Mouse (Mus musculus): ENCODE measurements around the gene Hivep3. TPM values are rescaled to one million over a fixed set of nuclear protein-coding genes. Genes with fewer than 3 reads are reported as not detected.

Hivep3 gene
- polyA plus RNA-seq, 1 experiment from 2014 or later, result 8.2 TPM

- 75% methylated on average over 8 of the region's 8 CpGs for WGBS
- Histone ChIP-seq H3K36me3 (ENCODE audit: control insufficient read depth, insufficient read depth, low read length) (no peaks in the 10 kb centered on the region), H3K27me3 (replicated peaks; ENCODE audit: control insufficient read depth, insufficient read depth, low read length) (no peaks in the 10 kb centered on the region), H3K4me3 (ENCODE audit: low read depth, low read length) (no peak overlapping the region), H3K4me2 (ENCODE audit: low read depth, low read length) (no peak overlapping the region), H3K27ac (replicated peaks; ENCODE audit: low read depth, low read length) (no peak overlapping the region), H3K9me3 (ENCODE audit: control insufficient read depth, low read length) (no peaks in the 10 kb centered on the region), H3K9ac (ENCODE audit: low read depth, low read length) (no peak overlapping the region), H3K4me1 (ENCODE audit: control insufficient read depth, insufficient read depth, low read length) (no peaks in the 10 kb centered on the region)
- no peak for ATAC-seq (ENCODE audit: low read depth)
- DNase-seq (ENCODE audit: low spot score), result no peak
Measured at GRCm38 (mm10) chr4:119876535-119877160, 143.1 kb downstream of the Hivep3 start.

- WGBS, result 78% methylated on average over 5 of the region's 5 CpGs
- Histone ChIP-seq H3K36me3 (ENCODE audit: control insufficient read depth, insufficient read depth, low read length) (no peaks in the 10 kb centered on the region), H3K9ac (ENCODE audit: low read depth, low read length) (no peak overlapping the region), H3K4me2 (ENCODE audit: low read depth, low read length) (no peak overlapping the region), H3K4me1 (ENCODE audit: control insufficient read depth, insufficient read depth, low read length) (no peaks in the 10 kb centered on the region), H3K27me3 (replicated peaks; ENCODE audit: control insufficient read depth, insufficient read depth, low read length) (no peaks in the 10 kb centered on the region), H3K4me3 (ENCODE audit: low read depth, low read length) (no peak overlapping the region), H3K9me3 (ENCODE audit: control insufficient read depth, low read length) (no peaks in the 10 kb centered on the region), H3K27ac (replicated peaks; ENCODE audit: low read depth, low read length) (no peak overlapping the region)
- DNase-seq (ENCODE audit: low spot score), result no peak
- ATAC-seq (ENCODE audit: low read depth), result no peak
Measured at GRCm38 (mm10) chr4:119878218-119878617, 144.6 kb downstream of the Hivep3 start.

- Histone ChIP-seq H3K9ac (ENCODE audit: low read depth, low read length) (no peak overlapping the region), H3K9me3 (ENCODE audit: control insufficient read depth, low read length) (no peaks in the 10 kb centered on the region), H3K4me3 (ENCODE audit: low read depth, low read length) (no peak overlapping the region), H3K4me2 (ENCODE audit: low read depth, low read length) (no peak overlapping the region), H3K27me3 (replicated peaks; ENCODE audit: control insufficient read depth, insufficient read depth, low read length) (no peaks in the 10 kb centered on the region), H3K36me3 (ENCODE audit: control insufficient read depth, insufficient read depth, low read length) (no peaks in the 10 kb centered on the region), H3K27ac (replicated peaks; ENCODE audit: low read depth, low read length) (no peak overlapping the region), H3K4me1 (ENCODE audit: control insufficient read depth, insufficient read depth, low read length) (no peaks in the 10 kb centered on the region)
- no peak for ATAC-seq (ENCODE audit: low read depth)
- WGBS, result 44% methylated on average over 5 of the region's 5 CpGs
- DNase-seq (ENCODE audit: low spot score), result no peak
Measured at GRCm38 (mm10) chr4:119879671-119880070, 146.1 kb downstream of the Hivep3 start.

GRCm38 (mm10) chr4:119880270-119880669 lies 146.7 kb downstream of the Hivep3 start:
- no peak overlapping the region for H3K9ac ChIP-seq (ENCODE audit: low read depth, low read length)
- H3K4me1 ChIP-seq (ENCODE audit: control insufficient read depth, insufficient read depth, low read length), result no peaks in the 10 kb centered on the region
- H3K9me3 ChIP-seq (ENCODE audit: control insufficient read depth, low read length), result no peaks in the 10 kb centered on the region
- WGBS, result 88% methylated on average over 7 of the region's 7 CpGs
- H3K36me3 ChIP-seq (ENCODE audit: control insufficient read depth, insufficient read depth, low read length), result no peaks in the 10 kb centered on the region
- DNase-seq (ENCODE audit: low spot score), result no peak
- no peak overlapping the region for H3K4me3 ChIP-seq (ENCODE audit: low read depth, low read length)
- no peak overlapping the region for H3K27ac ChIP-seq (replicated peaks; ENCODE audit: low read depth, low read length)
- no peaks in the 10 kb centered on the region for H3K27me3 ChIP-seq (replicated peaks; ENCODE audit: control insufficient read depth, insufficient read depth, low read length)
- H3K4me2 ChIP-seq (ENCODE audit: low read depth, low read length), result no peak overlapping the region
- no peak for ATAC-seq (ENCODE audit: low read depth)

GRCm38 (mm10) chr4:119881292-119881691 lies 147.7 kb downstream of the Hivep3 start:
- WGBS, result 74% methylated on average over 4 of the region's 4 CpGs
- Histone ChIP-seq H3K4me2 (ENCODE audit: low read depth, low read length) (no peak overlapping the region), H3K9me3 (ENCODE audit: control insufficient read depth, low read length) (no peaks in the 10 kb centered on the region), H3K27me3 (replicated peaks; ENCODE audit: control insufficient read depth, insufficient read depth, low read length) (no peaks in the 10 kb centered on the region), H3K9ac (ENCODE audit: low read depth, low read length) (no peak overlapping the region), H3K4me1 (ENCODE audit: control insufficient read depth, insufficient read depth, low read length) (no peaks in the 10 kb centered on the region), H3K36me3 (ENCODE audit: control insufficient read depth, insufficient read depth, low read length) (no peaks in the 10 kb centered on the region), H3K27ac (replicated peaks; ENCODE audit: low read depth, low read length) (no peak overlapping the region), H3K4me3 (ENCODE audit: low read depth, low read length) (no peak overlapping the region)
- no peak for ATAC-seq (ENCODE audit: low read depth)
- no peak for DNase-seq (ENCODE audit: low spot score)

- DNase-seq (ENCODE audit: low spot score) (no peak), ATAC-seq (ENCODE audit: low read depth) (no peak)
- no peak overlapping the region for H3K4me2 ChIP-seq (ENCODE audit: low read depth, low read length)
- H3K4me1 ChIP-seq (ENCODE audit: control insufficient read depth, insufficient read depth, low read length), result no peaks in the 10 kb centered on the region
- no peaks in the 10 kb centered on the region for H3K27me3 ChIP-seq (replicated peaks; ENCODE audit: control insufficient read depth, insufficient read depth, low read length)
- H3K9me3 ChIP-seq (ENCODE audit: control insufficient read depth, low read length), result no peaks in the 10 kb centered on the region
- no peak overlapping the region for H3K4me3 ChIP-seq (ENCODE audit: low read depth, low read length)
- 41% methylated on average over 4 of the region's 4 CpGs for WGBS
- H3K27ac ChIP-seq (replicated peaks; ENCODE audit: low read depth, low read length), result no peak overlapping the region
- no peak overlapping the region for H3K9ac ChIP-seq (ENCODE audit: low read depth, low read length)
- no peaks in the 10 kb centered on the region for H3K36me3 ChIP-seq (ENCODE audit: control insufficient read depth, insufficient read depth, low read length)
Measured at GRCm38 (mm10) chr4:119882401-119882800, 148.8 kb downstream of the Hivep3 start.

- Histone ChIP-seq H3K9me3 (ENCODE audit: control insufficient read depth, low read length) (no peaks in the 10 kb centered on the region), H3K36me3 (ENCODE audit: control insufficient read depth, insufficient read depth, low read length) (no peaks in the 10 kb centered on the region), H3K27ac (replicated peaks; ENCODE audit: low read depth, low read length) (no peak overlapping the region), H3K4me3 (ENCODE audit: low read depth, low read length) (no peak overlapping the region), H3K4me2 (ENCODE audit: low read depth, low read length) (no peak overlapping the region), H3K9ac (ENCODE audit: low read depth, low read length) (no peak overlapping the region), H3K27me3 (replicated peaks; ENCODE audit: control insufficient read depth, insufficient read depth, low read length) (no peaks in the 10 kb centered on the region), H3K4me1 (ENCODE audit: control insufficient read depth, insufficient read depth, low read length) (no peaks in the 10 kb centered on the region)
- DNase-seq (ENCODE audit: low spot score) (no peak), ATAC-seq (ENCODE audit: low read depth) (no peak)
- 24% methylated on average over 5 of the region's 5 CpGs for WGBS
Measured at GRCm38 (mm10) chr4:119882814-119883213, 149.2 kb downstream of the Hivep3 start.

GRCm38 (mm10) chr4:119886621-119887020 lies 153.0 kb downstream of the Hivep3 start:
- DNase-seq (ENCODE audit: low spot score) (no peak), ATAC-seq (ENCODE audit: low read depth) (no peak)
- H3K4me1 ChIP-seq (ENCODE audit: control insufficient read depth, insufficient read depth, low read length), result no peaks in the 10 kb centered on the region
- H3K9ac ChIP-seq (ENCODE audit: low read depth, low read length), result no peak overlapping the region
- no peaks in the 10 kb centered on the region for H3K27me3 ChIP-seq (replicated peaks; ENCODE audit: control insufficient read depth, insufficient read depth, low read length)
- no peak overlapping the region for H3K4me2 ChIP-seq (ENCODE audit: low read depth, low read length)
- H3K36me3 ChIP-seq (ENCODE audit: control insufficient read depth, insufficient read depth, low read length), result no peaks in the 10 kb centered on the region
- no peak overlapping the region for H3K27ac ChIP-seq (replicated peaks; ENCODE audit: low read depth, low read length)
- 44% methylated on average over 3 of the region's 3 CpGs for WGBS
- no peak overlapping the region for H3K4me3 ChIP-seq (ENCODE audit: low read depth, low read length)
- H3K9me3 ChIP-seq (ENCODE audit: control insufficient read depth, low read length), result no peaks in the 10 kb centered on the region

- no peak for ATAC-seq (ENCODE audit: low read depth)
- H3K4me3 ChIP-seq (ENCODE audit: low read depth, low read length), result no peak overlapping the region
- H3K27me3 ChIP-seq (replicated peaks; ENCODE audit: control insufficient read depth, insufficient read depth, low read length), result no peaks in the 10 kb centered on the region
- H3K36me3 ChIP-seq (ENCODE audit: control insufficient read depth, insufficient read depth, low read length), result no peaks in the 10 kb centered on the region
- no peak overlapping the region for H3K9ac ChIP-seq (ENCODE audit: low read depth, low read length)
- H3K4me1 ChIP-seq (ENCODE audit: control insufficient read depth, insufficient read depth, low read length), result no peaks in the 10 kb centered on the region
- WGBS, result 71% methylated on average over 6 of the region's 6 CpGs
- H3K9me3 ChIP-seq (ENCODE audit: control insufficient read depth, low read length), result no peaks in the 10 kb centered on the region
- no peak overlapping the region for H3K4me2 ChIP-seq (ENCODE audit: low read depth, low read length)
- H3K27ac ChIP-seq (replicated peaks; ENCODE audit: low read depth, low read length), result no peak overlapping the region
- DNase-seq (ENCODE audit: low spot score), result no peak
Measured at GRCm38 (mm10) chr4:119887523-119888177, 154.1 kb downstream of the Hivep3 start.
